Mouse (Mus musculus) hindbrain, embryonic 14.5 days (tissue): ENCODE measurements around the gene Rassf1. TPM values are rescaled to one million over a fixed set of nuclear protein-coding genes. Genes with fewer than 3 reads are reported as not detected.

Experiments used
- ATAC-seq: fragments of 200-750 bp; cut with Nextera tagmentation; 2 replicates; pipeline ENCODE4 v1.8.0; 2017; ENCODE audit warnings: moderate number of reproducible peaks, mild to moderate bottlenecking, moderate TSS enrichment, moderate library complexity; ENCODE audit not compliant: low FRiP score
- DNase-seq: peaks from one replicate; pipeline ENCODE4 v3.0.0-alpha.2; 2015; ENCODE audit warnings: low spot score
- H3K27ac ChIP-seq: fragments of 300-500 bp; sonication (generic); 2 replicates; pipeline ENCODE4 v1.5.1; 2014; ENCODE audit warnings: mild to moderate bottlenecking, moderate library complexity
- H3K27me3 ChIP-seq: fragments of 300-500 bp; sonication (generic); 2 replicates; pipeline ENCODE4 v1.6.1; 2014; ENCODE audit warnings: mild to moderate bottlenecking, low read length, mixed read lengths; ENCODE audit not compliant: control insufficient read depth, insufficient read depth
- H3K36me3 ChIP-seq: fragments of 300-500 bp; sonication (generic); replicated peaks from 2 replicates; pipeline ENCODE4 v1.6.1; 2014; ENCODE audit not compliant: control insufficient read depth, insufficient read depth
- H3K4me1 ChIP-seq: fragments of 300-500 bp; sonication (generic); replicated peaks from 2 replicates; pipeline ENCODE4 v1.6.1; 2014; ENCODE audit warnings: antibody characterized with exemption, low read length, mixed read lengths; ENCODE audit not compliant: control insufficient read depth, insufficient read depth
- H3K4me2 ChIP-seq: fragments of 300-500 bp; sonication (generic); replicated peaks from 2 replicates; pipeline ENCODE4 v1.6.1; 2014; ENCODE audit warnings: mild to moderate bottlenecking, moderate library complexity
- H3K4me3 ChIP-seq: fragments of 300-500 bp; sonication (generic); replicated peaks from 2 replicates; pipeline ENCODE4 v1.5.1; 2014; ENCODE audit warnings: mild to moderate bottlenecking, low read length
- H3K9ac ChIP-seq: fragments of 300-500 bp; sonication (generic); 2 replicates; pipeline ENCODE4 v1.6.1; 2014
- H3K9me3 ChIP-seq: fragments of 300-500 bp; sonication (generic); 2 replicates; pipeline ENCODE4 v1.6.1; 2016; ENCODE audit warnings: low read length; ENCODE audit not compliant: control insufficient read depth
- whole genome bisulfite sequencing: fragments of 180-500 bp; shearing (Covaris S2); extraction: QIAGEN DNeasy Blood & Tissue Kit; methylation state at CpG from one replicate; pipeline ENCODE4 v1.1.7; 2014; 5-methylcytosine and 5-hydroxymethylcytosine counted together
- polyA plus RNA-seq: library from polyadenylated mRNA; unstranded; fragments of >200 nt; fragmentation: Nextera tagmentation; extraction: Ambion mirVana; gene quantifications from 2 replicates; pipeline ENCODE4 v1.2.1, GENCODE M21; 2014

The Rassf1 gene
- polyA plus RNA-seq, 1 experiment from 2014 or later, result 32.6 TPM

- Histone ChIP-seq H3K4me2 (no peak overlapping the region), H3K36me3 (peaks cover 36% of the 10 kb centered on the region), H3K27ac (no peak overlapping the region), H3K9me3 (no peaks in the 10 kb centered on the region), H3K27me3 (no peaks in the 10 kb centered on the region), H3K9ac (no peak overlapping the region), H3K4me1 (peaks cover 42% of the 10 kb centered on the region), H3K4me3 (no peak overlapping the region)
- WGBS, result 97% methylated on average over 3 of the region's 3 CpGs
- DNase-seq (no peak), ATAC-seq (no peak)
These were observed 12.6 kb upstream of the Rassf1 start for GRCm38 (mm10) chr9:107538711-107539110.

- Histone ChIP-seq H3K36me3 (peaks cover 47% of the 10 kb centered on the region), H3K9ac (no peak overlapping the region), H3K9me3 (no peaks in the 10 kb centered on the region), H3K27me3 (no peaks in the 10 kb centered on the region), H3K4me1 (peaks cover 42% of the 10 kb centered on the region), H3K4me2 (no peak overlapping the region), H3K27ac (no peak overlapping the region), H3K4me3 (no peak overlapping the region)
- WGBS, result 92% methylated on average over 8 of the region's 8 CpGs
- DNase-seq (no peak), ATAC-seq (no peak)
These were observed 11.4 kb upstream of the Rassf1 start for GRCm38 (mm10) chr9:107539940-107540339.

- H3K4me1 ChIP-seq, result peaks cover 37% of the 10 kb centered on the region
- WGBS, result 61% methylated on average over 4 of the region's 4 CpGs
- peak overlapping the region; percentile 62; the same call in 1 of the 2 replicates for H3K9ac ChIP-seq
- ATAC-seq (no peak), DNase-seq (no peak)
- no peak overlapping the region for H3K27ac ChIP-seq
- peak overlapping the region; percentile 49 for H3K4me3 ChIP-seq
- no peaks in the 10 kb centered on the region for H3K9me3 ChIP-seq
- no peaks in the 10 kb centered on the region for H3K27me3 ChIP-seq
- H3K4me2 ChIP-seq, result peak overlapping the region; percentile 84
- H3K36me3 ChIP-seq, result peaks cover 51% of the 10 kb centered on the region
These were observed 10.9 kb upstream of the Rassf1 start for GRCm38 (mm10) chr9:107540420-107540819.

- Histone ChIP-seq H3K4me1 (peaks cover 32% of the 10 kb centered on the region), H3K9me3 (no peaks in the 10 kb centered on the region), H3K27me3 (no peaks in the 10 kb centered on the region), H3K4me3 (peak overlapping the region; percentile 49), H3K36me3 (peaks cover 51% of the 10 kb centered on the region), H3K27ac (peak overlapping the region; percentile 4; the same call in 1 of the 2 replicates), H3K4me2 (peak overlapping the region; percentile 84), H3K9ac (peak overlapping the region; percentile 62)
- no peak for DNase-seq
- ATAC-seq, result no peak
- 30% methylated on average over 10 of the region's 10 CpGs for WGBS
These were observed 10.3 kb upstream of the Rassf1 start for GRCm38 (mm10) chr9:107541005-107541404.

- Histone ChIP-seq H3K4me2 (peak within 1 kb of the TSS; percentile 84), H3K4me3 (peak within 1 kb of the TSS; percentile 49), H3K27me3 (no peaks in the 10 kb centered on the region), H3K9me3 (no peaks in the 10 kb centered on the region), H3K9ac (peak within 1 kb of the TSS; percentile 62), H3K4me1 (peaks cover 28% of the 10 kb centered on the region), H3K27ac (peak within 1 kb of the TSS; percentile 22; the same call in 1 of the 2 replicates), H3K36me3 (peaks cover 51% of the 10 kb centered on the region)
- ATAC-seq (peak; percentile 89), DNase-seq (peak; percentile 94)
- WGBS, result 1% methylated on average over 46 of the region's 46 CpGs
These were observed 9.6 kb upstream of the Rassf1 start, which contains the start of the genes Cyb561d2 and Nprl2 for GRCm38 (mm10) chr9:107541474-107542351. Gene Cyb561d2 (minus strand): TSS chr9:107542193. Gene Nprl2 (plus strand): TSS chr9:107542226.

- Histone ChIP-seq H3K9ac (peak overlapping the region; percentile 62), H3K27me3 (no peaks in the 10 kb centered on the region), H3K9me3 (no peaks in the 10 kb centered on the region), H3K4me1 (peaks cover 29% of the 10 kb centered on the region), H3K4me3 (peak overlapping the region; percentile 49), H3K27ac (peak overlapping the region; percentile 22; the same call in 1 of the 2 replicates), H3K4me2 (peak overlapping the region; percentile 84), H3K36me3 (peaks cover 48% of the 10 kb centered on the region)
- ATAC-seq (peak; percentile 24), DNase-seq (no peak)
- WGBS, result 1% methylated on average over 11 of the region's 11 CpGs
These were observed 9.0 kb upstream of the Rassf1 start for GRCm38 (mm10) chr9:107542352-107542686.

GRCm38 (mm10) chr9:107542721-107543120 is 8.6 kb upstream of the Rassf1 start:
- H3K36me3 ChIP-seq, result peaks cover 44% of the 10 kb centered on the region
- no peak for ATAC-seq
- H3K27me3 ChIP-seq, result no peaks in the 10 kb centered on the region
- H3K9me3 ChIP-seq, result no peaks in the 10 kb centered on the region
- H3K27ac ChIP-seq, result no peak overlapping the region
- peak overlapping the region; percentile 62 for H3K9ac ChIP-seq
- peak overlapping the region; percentile 84 for H3K4me2 ChIP-seq
- no peak for DNase-seq
- H3K4me1 ChIP-seq, result peaks cover 32% of the 10 kb centered on the region
- 50% methylated on average over 8 of the region's 8 CpGs for WGBS
- H3K4me3 ChIP-seq, result peak overlapping the region; percentile 49

- H3K4me3 ChIP-seq, result no peak overlapping the region
- H3K36me3 ChIP-seq, result peaks cover 38% of the 10 kb centered on the region
- ATAC-seq (no peak), DNase-seq (no peak)
- peaks cover 32% of the 10 kb centered on the region for H3K4me1 ChIP-seq
- H3K27ac ChIP-seq, result no peak overlapping the region
- WGBS, result 91% methylated on average over 11 of the region's 11 CpGs
- H3K27me3 ChIP-seq, result no peaks in the 10 kb centered on the region
- H3K4me2 ChIP-seq, result no peak overlapping the region
- H3K9ac ChIP-seq, result no peak overlapping the region
- no peaks in the 10 kb centered on the region for H3K9me3 ChIP-seq
These were observed 8.1 kb upstream of the Rassf1 start for GRCm38 (mm10) chr9:107543299-107543698.

- DNase-seq (no peak), ATAC-seq (no peak)
- Histone ChIP-seq H3K36me3 (peaks cover 29% of the 10 kb centered on the region), H3K27me3 (peaks cover 7% of the 10 kb centered on the region; the same call in 1 of the 2 replicates), H3K9ac (no peak overlapping the region), H3K27ac (no peak overlapping the region), H3K4me3 (no peak overlapping the region), H3K9me3 (no peaks in the 10 kb centered on the region), H3K4me1 (peaks cover 32% of the 10 kb centered on the region), H3K4me2 (no peak overlapping the region)
- WGBS, result 95% methylated on average over 17 of the region's 17 CpGs
These were observed 7.1 kb upstream of the Rassf1 start for GRCm38 (mm10) chr9:107544196-107544700.
